Mouse (Mus musculus): ENCODE data around the gene Hhip.

DNA sequence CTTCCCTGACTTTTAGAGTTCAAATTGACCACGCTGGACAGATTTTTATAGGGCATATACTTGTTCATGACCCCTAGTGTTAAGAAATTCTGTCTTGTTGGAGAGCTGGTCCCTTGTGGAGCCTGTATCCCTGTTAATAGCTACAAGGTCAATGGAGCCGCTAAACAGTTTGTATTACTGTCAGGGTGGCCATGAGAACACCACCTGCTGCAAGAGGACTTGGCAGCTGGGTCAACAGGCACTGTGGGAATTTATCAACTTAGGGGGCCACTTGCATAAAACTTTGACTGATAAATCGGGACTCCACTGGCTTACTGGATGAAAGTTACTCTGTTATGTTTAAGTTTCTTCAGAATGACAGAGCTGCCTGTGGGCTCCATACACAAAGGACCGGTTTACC lies 75.7 kb downstream of the Hhip start:
- TF ChIP-seq CTCF (IDR thresholded peaks at IDR 0.05; ENCODE audit: low read depth) (no peak), EP300 (IDR thresholded peaks at IDR 0.05; ENCODE audit: low read depth) (no peak)
